Mouse (Mus musculus) olfactory bulb, adult 2 months (tissue): ENCODE results near the gene Tspan9.

Experiments used
- CTCF ChIP-seq: fragments of 200-500 bp; IDR thresholded peaks from 2 replicates; pipeline ENCODE4 v1.5.1; 2012; ENCODE audit warnings: low read depth, mild to moderate bottlenecking, low read length, moderate library complexity; ENCODE audit not compliant: insufficient read depth
- POLR2A ChIP-seq: fragments of 200-500 bp; IDR thresholded peaks from 2 replicates; pipeline ENCODE4 v1.6.1; 2012; ENCODE audit warnings: mild to moderate bottlenecking, low read depth, low read length, moderate library complexity; ENCODE audit not compliant: insufficient read depth

DNA sequence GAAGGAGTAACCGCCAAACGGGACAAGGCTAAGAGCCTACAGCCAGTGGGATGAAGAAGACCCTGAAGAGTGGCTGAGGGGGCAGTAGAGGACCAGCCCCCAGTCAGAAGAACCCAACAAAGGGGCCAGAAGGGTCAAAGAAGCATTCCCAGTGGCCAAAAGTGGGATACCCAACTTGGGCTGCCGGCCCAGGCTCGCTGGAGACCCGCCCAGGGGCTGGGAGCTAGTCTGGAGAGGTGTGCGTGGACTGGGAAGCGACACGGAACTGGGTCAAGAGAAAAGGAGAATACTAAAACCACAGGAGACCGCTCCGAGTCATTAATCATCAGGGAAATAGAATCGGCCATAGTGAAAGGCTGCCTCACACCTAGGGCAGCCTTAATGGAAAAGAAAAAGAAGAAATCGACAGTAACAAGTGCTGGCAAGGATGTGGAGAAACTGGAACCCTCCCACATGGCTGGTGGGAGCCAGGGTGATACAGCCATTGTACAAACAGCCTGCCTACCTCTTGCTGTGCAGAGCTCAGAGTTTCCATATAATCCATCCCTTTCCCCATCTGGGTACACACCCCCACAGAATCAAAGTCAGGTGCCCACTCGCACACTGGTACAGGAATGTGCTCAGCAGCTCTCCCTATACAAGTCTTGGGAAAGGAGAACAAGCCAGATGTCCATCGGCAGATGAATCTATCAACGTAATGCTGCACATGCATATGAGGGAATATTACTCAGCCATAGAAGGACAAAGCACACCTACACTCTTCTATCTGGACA, 49.4 kb downstream of the Tspan9 start:
- TF ChIP-seq CTCF: no peak
- TF ChIP-seq POLR2A: no peak
